Mouse (Mus musculus): Measurements from ENCODE around the gene Col13a1. TPM values are rescaled to one million over a fixed set of nuclear protein-coding genes. Genes with fewer than 3 reads are reported as not detected.

Col13a1 gene
- total and polyA plus RNA-seq, 3 experiments: not detected

- no peak for TF ChIP-seq ZMIZ1 (IDR thresholded peaks at IDR 0.05; ENCODE audit: low read depth, low read length)
- TF ChIP-seq CHD2 (IDR thresholded peaks at IDR 0.05; ENCODE audit: low read length): no peak
- TF ChIP-seq CTCF (conservative IDR thresholded peaks at IDR 0.05 in 1 of 2, IDR thresholded peaks at IDR 0.05 in 1 of 2; ENCODE audit: low read depth in 2 of 2, low read length in 2 of 2): peak in 1 of 2 experiments; percentile 40; a peak in 2 of 4 replicates
- peak; percentile 48; the same call in 1 of the 2 replicates for TF ChIP-seq ZNF384 (IDR thresholded peaks at IDR 0.05; ENCODE audit: low read depth, low read length)
- no peak for TF ChIP-seq KAT2A (IDR thresholded peaks at IDR 0.05; ENCODE audit: insufficient replicate concordance, low read length)
- TF ChIP-seq RCOR1 (conservative IDR thresholded peaks at IDR 0.05; ENCODE audit: low read depth, low read length): no peak
- peak; percentile 84 for TF ChIP-seq MEF2A (IDR thresholded peaks at IDR 0.05; ENCODE audit: borderline replicate concordance, low read depth, low read length)
- no peak for TF ChIP-seq USF2 (conservative IDR thresholded peaks at IDR 0.05; ENCODE audit: low read depth, low read length)
- no peak for TF ChIP-seq MXI1 (IDR thresholded peaks at IDR 0.05; ENCODE audit: low read depth, low read length)
- peak; percentile 69 for TF ChIP-seq EP300 (IDR thresholded peaks at IDR 0.05; ENCODE audit: low read length)
- TF ChIP-seq E2F4 (IDR thresholded peaks at IDR 0.05; ENCODE audit: insufficient replicate concordance, low read depth, low read length): no peak
- TF ChIP-seq POLR2AphosphoS2 (IDR thresholded peaks at IDR 0.05; ENCODE audit: low read depth, low read length): no peak
Observed at GRCm38 (mm10) chr10:61826753-61827435, 152.0 kb downstream of the Col13a1 start (continued).

- Histone ChIP-seq H3K4me2 (ENCODE audit: insufficient read depth, low read depth, poor library complexity, severe bottlenecking) (peak overlapping the region; percentile 88), H3K9ac (ENCODE audit: insufficient read depth, low read depth) (no peak overlapping the region), H3K4me1 (ENCODE audit: control insufficient read depth in 1 of 2, insufficient read depth in 2 of 2) (peaks cover 15 to 62% of the 10 kb centered on the region in 2 experiments), H3K27ac (ENCODE audit: insufficient read depth, low read depth) (peak overlapping the region; percentile 2; the same call in 1 of the 2 replicates), H3K27me3 (replicated peaks) (no peaks in the 10 kb centered on the region), H3K4me3 (replicated peaks in 1 of 3; ENCODE audit: low read depth in 2 of 3, low read length in 2 of 3, poor library complexity in 1 of 3) (no peak overlapping the region), H3K36me3 (replicated peaks in 1 of 2; ENCODE audit: control insufficient read depth in 1 of 2, insufficient read depth in 1 of 2, low read length in 1 of 2) (no peaks in the 10 kb centered on the region), H3K79me2 (replicated peaks; ENCODE audit: control insufficient read depth, extremely low read depth, insufficient read depth, poor library complexity, severe bottlenecking) (no peaks in the 10 kb centered on the region), H3K9me3 (replicated peaks; ENCODE audit: low read length) (no peaks in the 10 kb centered on the region)
- in situ Hi-C loops (cut with MboI; ENCODE audit: low pct_ligation_motif_present, low pct_unique_long_range_greater_than_20kb, low sequenced_read_pairs): loop anchor here (25.0 kb wide), 1 partner anchor 561 kb away; the partner anchor contains the start of gene Hk1
- no peak for DNase-seq (ENCODE audit: extremely low read depth)
- no peak for TF ChIP-seq E2F4 (IDR thresholded peaks at IDR 0.05; ENCODE audit: insufficient replicate concordance, low read depth, low read length)
- TF ChIP-seq CHD2 (IDR thresholded peaks at IDR 0.05; ENCODE audit: low read length): peak; percentile 50; the same call in 1 of the 2 replicates
- dilution Hi-C loops (cut with MboI; ENCODE audit: extremely low pct_ligation_motif_present, extremely low pct_unique_long_range_greater_than_20kb, low sequenced_read_pairs): no loop called here
Observed at GRCm38 (mm10) chr10:61825979-61826752, 152.7 kb downstream of the Col13a1 start.

- Histone ChIP-seq H3K27me3 (replicated peaks) (no peaks in the 10 kb centered on the region), H3K4me1 (ENCODE audit: control insufficient read depth in 1 of 2, insufficient read depth in 2 of 2) (peaks cover 15 to 62% of the 10 kb centered on the region in 2 experiments), H3K4me2 (ENCODE audit: insufficient read depth, low read depth, poor library complexity, severe bottlenecking) (peak overlapping the region; percentile 51; the same call in 1 of the 2 replicates), H3K36me3 (replicated peaks in 1 of 2; ENCODE audit: control insufficient read depth in 1 of 2, insufficient read depth in 1 of 2, low read length in 1 of 2) (no peaks in the 10 kb centered on the region), H3K9ac (ENCODE audit: insufficient read depth, low read depth) (no peak overlapping the region), H3K79me2 (replicated peaks; ENCODE audit: control insufficient read depth, extremely low read depth, insufficient read depth, poor library complexity, severe bottlenecking) (no peaks in the 10 kb centered on the region), H3K9me3 (replicated peaks; ENCODE audit: low read length) (no peaks in the 10 kb centered on the region), H3K4me3 (replicated peaks in 1 of 3; ENCODE audit: low read depth in 2 of 3, low read length in 2 of 3, poor library complexity in 1 of 3) (no peak overlapping the region), H3K27ac (ENCODE audit: insufficient read depth, low read depth) (no peak overlapping the region)
- peak; percentile 44 for DNase-seq (ENCODE audit: extremely low read depth)
- in situ Hi-C loops (cut with MboI; ENCODE audit: low pct_ligation_motif_present, low pct_unique_long_range_greater_than_20kb, low sequenced_read_pairs): loop anchor here (25.0 kb wide), 1 partner anchor 562 kb away; the partner anchor contains the start of gene Hk1
- dilution Hi-C loops (cut with MboI; ENCODE audit: extremely low pct_ligation_motif_present, extremely low pct_unique_long_range_greater_than_20kb, low sequenced_read_pairs): no loop called here
- no peak for TF ChIP-seq ELF1 (IDR thresholded peaks at IDR 0.05; ENCODE audit: low read depth, low read length)
- TF ChIP-seq PAX5 (IDR thresholded peaks at IDR 0.05; ENCODE audit: low read length): no peak
- TF ChIP-seq MYC (IDR thresholded peaks at IDR 0.05; ENCODE audit: low read depth, low read length): no peak
- TF ChIP-seq ETS1 (conservative IDR thresholded peaks at IDR 0.05; ENCODE audit: low read depth, low read length): peak; percentile 87
- no peak for TF ChIP-seq POLR2AphosphoS2 (IDR thresholded peaks at IDR 0.05; ENCODE audit: low read depth, low read length)
- 0 out of 2 replicates have a peak, but pooled peaks have one; percentile 35 for TF ChIP-seq SIN3A (IDR thresholded peaks at IDR 0.05; ENCODE audit: low read length)
- TF ChIP-seq CHD1 (IDR thresholded peaks at IDR 0.05; ENCODE audit: low read depth, low read length): no peak
- no peak for TF ChIP-seq GABPA (IDR thresholded peaks at IDR 0.05; ENCODE audit: insufficient replicate concordance, low read depth, low read length)
- peak; percentile 66; the same call in 1 of the 2 replicates for TF ChIP-seq EP300 (IDR thresholded peaks at IDR 0.05; ENCODE audit: low read length)
- TF ChIP-seq MAFK (IDR thresholded peaks at IDR 0.05; ENCODE audit: insufficient replicate concordance, low read length): no peak
- no peak for TF ChIP-seq RAD21 (IDR thresholded peaks at IDR 0.05; ENCODE audit: low read depth, low read length)
- TF ChIP-seq JUND (conservative IDR thresholded peaks at IDR 0.05; ENCODE audit: low read depth, low read length): no peak
- TF ChIP-seq SMC3 (IDR thresholded peaks at IDR 0.05; ENCODE audit: low read depth, low read length): no peak
- TF ChIP-seq HCFC1 (IDR thresholded peaks at IDR 0.05; ENCODE audit: low read depth, low read length): no peak
- TF ChIP-seq ZKSCAN1 (IDR thresholded peaks at IDR 0.05; ENCODE audit: borderline replicate concordance, low read depth, low read length): no peak
- no peak for TF ChIP-seq NELFE (IDR thresholded peaks at IDR 0.05; ENCODE audit: low read depth, low read length)
- no peak for TF ChIP-seq ZNF384 (IDR thresholded peaks at IDR 0.05; ENCODE audit: low read depth, low read length)
- no peak for TF ChIP-seq MAX (IDR thresholded peaks at IDR 0.05; ENCODE audit: low read length)
Observed at GRCm38 (mm10) chr10:61825536-61825935, 153.4 kb downstream of the Col13a1 start.
